Mouse (Mus musculus) adrenal gland, postnatal 4 days (tissue): ENCODE data around the gene Dspp. TPM values are rescaled to one million over a fixed set of nuclear protein-coding genes. Genes with fewer than 3 reads are reported as not detected.

Experiments
- DNase-seq, 2 experiments: peaks; one replicate each; pipeline ENCODE4 v3.0.0; 2021 to 2022; ENCODE audit warnings: low spot score in 2 of 2, mixed read lengths in 2 of 2
- long read RNA-seq, 2 experiments: library from polyadenylated mRNA; stranded (forward); transcript quantifications; one replicate each; pipeline ENCODE4 v2.0.0; 2021
- total RNA-seq, 2 experiments: library from RNA; stranded (reverse); gene quantifications; 2 replicates each; pipeline ENCODE4 v1.2.3; 2021

Dspp gene
- total RNA-seq: not detected
- long read RNA-seq, experiment 1: 0 reads
- long read RNA-seq, experiment 2: 0 reads

- no peak for DNase-seq
These were observed at the start of gene Dspp for GRCm38 (mm10) chr5:104170412-104170811. Dspp (plus strand) TSS chr5:104170712.

- no peak for DNase-seq
These were observed 46.4 kb upstream of the Dspp start for GRCm38 (mm10) chr5:104124016-104124658.

- no peak for DNase-seq
These were observed 43.8 kb upstream of the Dspp start for GRCm38 (mm10) chr5:104126561-104127320.

GRCm38 (mm10) chr5:104127351-104127750 lies 43.2 kb upstream of the Dspp start:
- no peak for DNase-seq

- no peak for DNase-seq
These were observed 42.1 kb upstream of the Dspp start for GRCm38 (mm10) chr5:104128281-104129031.

- no peak for DNase-seq
These were observed 39.6 kb upstream of the Dspp start for GRCm38 (mm10) chr5:104130891-104131290.

GRCm38 (mm10) chr5:104131544-104131943 lies 39.0 kb upstream of the Dspp start:
- DNase-seq: no peak

GRCm38 (mm10) chr5:104133752-104134151 lies 36.8 kb upstream of the Dspp start:
- no peak for DNase-seq

GRCm38 (mm10) chr5:104137920-104138541 lies 32.5 kb upstream of the Dspp start:
- no peak for DNase-seq

GRCm38 (mm10) chr5:104141067-104141466 lies 29.4 kb upstream of the Dspp start:
- DNase-seq: no peak

GRCm38 (mm10) chr5:104144057-104144456 lies 26.5 kb upstream of the Dspp start:
- DNase-seq: no peak

- peak in 1 of 2 experiments; percentile 22 for DNase-seq
These were observed 21.2 kb upstream of the Dspp start for GRCm38 (mm10) chr5:104149349-104149748.

- no peak for DNase-seq
These were observed 20.3 kb upstream of the Dspp start for GRCm38 (mm10) chr5:104150196-104150595.

- DNase-seq: no peak
These were observed 12.8 kb upstream of the Dspp start for GRCm38 (mm10) chr5:104157701-104158100.

GRCm38 (mm10) chr5:104158332-104159052 lies 12.0 kb upstream of the Dspp start:
- peak in 1 of 2 experiments; percentile 14 for DNase-seq

- no peak for DNase-seq
These were observed 9.9 kb upstream of the Dspp start for GRCm38 (mm10) chr5:104160581-104160980.

- no peak for DNase-seq
These were observed 9.1 kb upstream of the Dspp start for GRCm38 (mm10) chr5:104161390-104161789.

GRCm38 (mm10) chr5:104163536-104163935 lies 7.0 kb upstream of the Dspp start:
- no peak for DNase-seq

GRCm38 (mm10) chr5:104173094-104173493 lies 2.6 kb downstream of the Dspp start:
- no peak for DNase-seq

- DNase-seq: no peak
These were observed 13.2 kb downstream of the Dspp start for GRCm38 (mm10) chr5:104183743-104184142.

- DNase-seq: no peak
These were observed 16.8 kb downstream of the Dspp start for GRCm38 (mm10) chr5:104187281-104187680.
